Mouse (Mus musculus): ENCODE measurements around the gene Btk.

DNA sequence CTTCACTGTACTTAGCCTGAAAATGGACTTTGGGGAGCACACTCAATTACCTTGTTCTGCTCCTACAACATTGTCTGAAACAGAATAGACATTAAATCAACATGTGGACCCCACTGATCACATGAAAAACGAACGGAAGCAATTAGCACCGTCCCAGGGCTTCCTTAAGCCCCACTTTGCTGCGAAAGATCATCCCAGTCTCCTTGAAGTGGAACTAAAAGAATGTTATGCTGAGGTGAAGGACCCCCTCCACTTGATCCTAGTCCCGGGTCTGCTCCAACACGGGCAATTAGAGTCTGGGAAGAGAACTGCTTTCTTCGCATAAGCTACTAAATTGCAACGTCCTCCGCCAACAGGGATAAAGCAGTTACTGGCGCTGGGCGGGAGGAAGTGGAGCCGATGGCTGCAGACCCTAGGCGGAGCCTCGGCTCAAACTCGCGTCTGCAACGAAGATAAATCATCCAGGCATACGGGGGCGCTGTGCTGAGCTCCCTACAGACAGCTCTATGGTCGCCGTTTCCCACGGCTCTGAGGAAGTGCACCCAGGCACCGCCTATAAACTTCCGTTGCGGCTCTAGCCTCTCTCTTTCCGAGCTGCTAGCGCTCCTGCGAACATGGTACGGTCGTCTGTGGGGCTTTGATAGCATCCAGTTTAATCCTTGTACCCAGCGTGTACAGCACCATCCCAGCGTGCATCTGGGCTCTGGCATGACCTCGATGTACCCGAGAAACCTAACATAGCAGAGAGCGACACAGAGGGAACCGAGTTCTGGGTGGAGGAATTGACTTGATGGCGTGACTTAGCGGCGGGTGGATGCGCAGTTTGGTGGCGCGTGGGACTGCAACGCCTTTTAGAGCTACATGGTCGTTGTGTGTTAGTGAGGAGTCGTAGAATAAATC, 2.0 kb upstream of the Btk start, which contains the start of gene Rpl36a:
- TF ChIP-seq CTCF (IDR thresholded peaks at IDR 0.05; ENCODE audit: low read depth) (peak; percentile 68), EP300 (IDR thresholded peaks at IDR 0.05; ENCODE audit: low read depth) (0 out of 2 replicates have a peak, but pooled peaks have one; percentile 68)
